Mouse (Mus musculus): Measurements from ENCODE around the gene Kcnn4.

The Kcnn4 gene

GRCm38 (mm10) chr7:24369731-24370541, at the start of gene Kcnn4:
TSS of gene Kcnn4 (plus strand) at chr7:24370263.
- no peak for DNase-seq (ENCODE audit: low spot score in 2 of 2)

- no peak for DNase-seq (ENCODE audit: low spot score in 2 of 2)
Observed at GRCm38 (mm10) chr7:24322593-24322992, 47.5 kb upstream of the Kcnn4 start.

DNA sequence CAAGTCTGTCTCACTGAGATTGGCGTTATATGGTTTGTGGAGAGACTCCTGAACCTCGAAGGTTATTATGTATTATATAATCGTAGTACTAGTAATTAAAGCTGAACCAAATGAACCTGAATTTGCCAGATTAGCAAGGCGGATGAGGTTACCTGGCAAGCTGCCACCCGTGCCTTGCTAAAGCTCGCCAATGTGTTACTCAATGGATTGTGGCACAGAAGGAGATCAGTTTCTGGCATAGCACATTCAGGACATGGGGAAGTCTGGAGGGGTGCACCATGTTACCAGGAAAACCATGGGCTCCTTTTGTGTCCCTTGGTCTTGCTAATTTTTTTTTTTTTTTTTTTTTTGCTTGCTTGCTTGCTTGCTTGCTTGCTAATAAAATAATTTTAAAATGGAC, 44.9 kb upstream of the Kcnn4 start:
- DNase-seq (ENCODE audit: low spot score in 2 of 2), result peak; percentile 59 to 62

- DNase-seq (ENCODE audit: low spot score in 2 of 2), result peak; percentile 74 to 75
Observed at GRCm38 (mm10) chr7:24325675-24326128, 44.4 kb upstream of the Kcnn4 start.

- DNase-seq (ENCODE audit: low spot score in 2 of 2), result peak; percentile 40 to 55
Observed at GRCm38 (mm10) chr7:24326273-24327135, 43.6 kb upstream of the Kcnn4 start.

GRCm38 (mm10) chr7:24327281-24327975, 42.6 kb upstream of the Kcnn4 start:
- DNase-seq (ENCODE audit: low spot score in 2 of 2), result no peak

DNA sequence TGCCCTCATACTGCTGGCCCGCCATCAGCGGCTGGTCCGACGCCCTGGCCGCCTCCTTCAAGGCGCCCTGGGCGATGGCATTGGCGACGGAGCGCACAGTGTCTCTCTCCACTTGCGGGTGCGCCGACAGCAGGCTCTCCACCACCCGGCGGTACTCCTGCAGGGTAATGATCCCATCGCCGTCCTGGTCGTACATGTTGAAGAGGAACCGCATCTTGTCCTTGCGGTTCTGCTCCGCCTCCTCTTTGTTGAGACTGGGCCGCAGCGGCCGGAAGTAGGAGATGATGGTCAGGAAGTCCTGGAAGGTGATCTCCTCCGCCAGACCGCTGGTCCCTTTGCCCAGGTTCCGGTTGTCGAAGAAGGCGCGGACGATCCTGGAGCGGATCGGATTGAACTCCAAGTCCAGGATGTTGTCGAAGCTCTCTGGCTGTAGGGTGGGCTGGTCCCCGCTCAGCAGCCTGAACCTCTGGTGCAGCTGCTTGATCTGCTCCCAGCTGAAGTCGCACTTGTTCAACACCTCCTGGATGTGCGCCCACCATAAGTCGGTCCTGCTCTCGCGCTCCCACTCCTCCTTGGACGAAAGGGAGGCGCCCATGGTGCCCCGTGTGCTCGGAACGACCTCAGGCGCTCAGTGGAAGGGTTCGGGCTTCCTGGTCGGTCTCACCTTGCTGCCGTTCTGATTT, 36.6 kb upstream of the Kcnn4 start, which contains the start of gene Tescl:
Gene Tescl, minus strand, starts transcription at position 633 of the 683 bp plus-strand sequence.
- no peak for DNase-seq (ENCODE audit: low spot score in 2 of 2)

DNA sequence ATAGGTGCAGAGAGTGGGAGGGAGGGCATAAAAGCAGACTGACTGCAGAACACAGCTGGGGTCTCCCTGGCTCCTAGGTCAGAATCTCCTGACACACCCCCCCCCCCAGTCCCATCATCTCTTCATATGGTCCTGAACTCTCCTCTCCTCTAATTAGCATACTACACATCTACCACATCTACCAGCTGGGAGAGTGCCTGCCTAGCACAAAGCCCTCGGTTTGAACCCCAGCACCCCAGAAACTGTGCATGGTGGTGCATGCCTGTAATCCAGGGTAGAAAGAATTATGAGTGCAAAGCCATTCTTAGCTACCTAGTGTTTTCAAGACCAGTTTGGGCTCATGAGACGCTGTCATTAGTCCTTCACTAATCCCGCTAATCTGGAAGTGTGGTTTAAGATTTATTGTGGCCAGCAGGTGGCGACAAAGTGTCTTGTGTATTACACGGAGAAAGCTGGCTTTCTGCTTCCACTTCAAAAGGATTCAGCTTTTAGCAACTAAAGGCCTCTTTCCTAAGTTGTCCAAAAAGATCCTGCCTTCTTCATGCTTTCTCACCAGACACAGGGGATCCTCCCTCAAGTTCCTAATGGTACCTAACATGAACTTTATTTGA, 34.3 kb upstream of the Kcnn4 start:
- DNase-seq (ENCODE audit: low spot score in 2 of 2), result peak; percentile 83 to 86

DNA sequence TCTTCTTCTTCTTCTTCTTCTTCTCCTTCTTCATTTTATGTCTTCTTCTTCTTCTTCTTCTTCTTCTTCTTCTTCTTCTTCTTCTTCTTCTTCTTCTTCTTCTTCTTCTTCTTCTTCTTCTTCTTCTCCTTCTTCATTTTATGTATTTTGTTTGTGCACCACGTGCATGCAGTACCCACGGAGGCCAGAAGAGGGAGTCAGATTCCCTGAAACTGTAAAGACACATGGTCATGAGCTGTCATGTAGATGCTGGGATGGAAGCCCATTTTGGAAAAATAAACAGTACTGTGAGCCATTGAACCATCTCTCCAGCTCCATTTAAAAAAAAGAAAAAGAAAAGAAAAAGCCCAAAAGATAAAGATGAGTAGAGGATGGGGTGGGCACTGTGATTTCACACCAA, 31.8 kb upstream of the Kcnn4 start:
- DNase-seq (ENCODE audit: low spot score in 2 of 2), result no peak

DNA sequence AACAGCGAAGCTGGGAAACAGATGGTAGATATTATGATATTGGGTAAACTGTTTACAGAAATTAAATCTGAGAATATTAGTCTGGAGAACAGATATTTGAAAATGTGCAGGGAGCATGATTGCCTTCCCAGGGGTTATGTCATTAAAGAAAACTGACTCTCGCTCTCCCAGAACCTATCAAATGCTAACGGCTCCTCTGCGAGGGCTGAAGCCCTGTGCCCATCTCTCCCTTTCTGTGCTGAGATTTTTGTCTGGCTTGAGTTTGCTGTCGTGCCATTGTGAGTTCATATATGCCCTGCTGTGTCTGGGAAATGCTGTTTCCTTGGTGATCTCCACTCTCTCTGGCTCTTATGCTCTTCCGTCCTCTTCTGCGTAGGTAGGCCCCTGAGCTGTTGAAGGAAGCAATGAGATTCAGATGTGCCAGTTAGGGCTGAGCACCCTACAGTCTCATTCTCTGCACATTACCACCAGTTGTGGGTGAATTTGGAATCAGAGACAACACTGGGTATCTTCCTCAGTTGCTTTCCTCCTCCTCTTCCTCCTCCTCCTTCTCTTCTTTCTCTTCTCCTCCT, 26.3 kb upstream of the Kcnn4 start:
- no peak for DNase-seq (ENCODE audit: low spot score in 2 of 2)

DNA sequence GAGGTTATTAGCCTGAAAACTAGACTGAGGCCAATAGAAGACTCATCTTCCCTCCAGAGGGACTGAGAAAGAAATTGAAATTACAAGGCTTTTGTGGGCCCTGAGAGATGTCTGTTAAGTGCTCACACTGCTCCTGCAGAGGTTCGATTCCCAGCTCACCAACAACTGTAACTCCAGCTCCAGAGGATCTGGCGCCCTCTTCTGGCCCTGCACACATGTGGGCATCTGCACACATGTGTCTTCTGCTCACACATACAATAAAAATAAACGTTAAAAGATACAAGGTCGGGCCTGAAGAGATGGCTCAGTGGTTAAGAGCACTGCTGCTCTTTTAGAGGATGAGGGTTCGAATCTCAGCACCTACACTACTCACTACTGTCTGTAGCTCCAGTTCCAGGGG, 23.6 kb upstream of the Kcnn4 start:
- DNase-seq (ENCODE audit: low spot score in 2 of 2), result no peak

DNA sequence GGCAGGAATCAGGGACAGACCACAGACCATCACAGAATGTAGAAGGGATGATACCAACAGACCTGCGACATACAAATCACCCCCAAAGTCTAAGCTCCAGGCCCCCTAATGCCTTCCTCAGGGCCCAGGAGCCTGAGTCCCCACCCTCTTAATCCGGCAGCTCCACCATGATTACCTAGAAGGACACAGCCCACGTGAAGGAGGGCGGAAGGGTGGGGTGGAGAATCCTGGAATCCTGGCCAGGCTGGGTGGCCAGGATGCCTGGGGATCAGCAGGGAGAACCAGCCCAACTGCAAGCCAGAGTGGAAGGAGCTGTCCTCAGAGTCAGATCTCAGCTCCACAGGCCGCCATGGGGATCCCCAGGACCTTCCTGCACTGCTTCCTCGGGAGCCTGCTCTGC, 21.2 kb upstream of the Kcnn4 start, which contains the start of gene Lypd5:
Gene Lypd5, plus strand, starts transcription at position 301 of the 400 bp plus-strand sequence.
- DNase-seq (ENCODE audit: low spot score in 2 of 2), result no peak

DNA sequence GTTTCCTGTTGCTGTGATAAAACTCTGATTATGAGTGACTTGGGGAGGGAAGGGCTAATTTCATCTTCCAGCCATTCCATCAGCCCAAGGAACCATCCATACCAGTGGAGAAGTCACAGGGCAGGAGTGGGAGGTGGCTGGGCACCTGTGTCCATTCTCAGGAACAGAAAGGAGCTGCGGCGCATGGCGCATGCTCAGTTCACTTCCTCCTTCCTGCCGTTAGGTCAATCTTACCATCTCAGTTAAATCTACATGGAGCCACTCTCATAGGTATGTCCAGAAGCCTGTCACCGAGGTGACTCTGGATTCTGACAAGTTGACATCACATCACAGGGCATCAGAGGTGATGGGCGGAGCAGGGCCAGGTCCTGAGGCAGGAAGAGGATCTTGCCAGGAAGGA, 14.4 kb upstream of the Kcnn4 start:
- no peak for DNase-seq (ENCODE audit: low spot score in 2 of 2)

GRCm38 (mm10) chr7:24356081-24356480, 14.0 kb upstream of the Kcnn4 start:
- DNase-seq (ENCODE audit: low spot score in 2 of 2), result no peak

- no peak for DNase-seq (ENCODE audit: low spot score in 2 of 2)
Observed at GRCm38 (mm10) chr7:24357899-24358298, 12.2 kb upstream of the Kcnn4 start.

DNA sequence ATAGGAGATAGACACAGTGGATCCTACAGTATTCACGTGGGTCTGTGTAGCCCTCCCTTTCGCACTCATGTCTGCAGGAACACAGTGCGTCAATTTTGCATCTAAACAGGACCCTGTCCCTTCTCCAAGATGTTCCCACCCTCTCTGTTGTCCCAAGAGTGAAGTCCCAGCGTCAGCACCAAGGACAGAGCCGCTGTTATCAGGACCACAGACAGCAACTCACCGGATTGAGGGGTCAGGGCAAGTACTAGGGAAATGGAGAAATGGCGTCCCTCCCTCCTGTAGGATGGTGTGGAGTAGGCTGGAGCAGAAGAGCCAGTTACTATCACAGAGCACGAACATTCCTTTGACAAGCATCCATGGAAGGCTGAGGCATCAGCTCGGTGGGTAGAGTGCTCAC, 10.8 kb upstream of the Kcnn4 start:
- no peak for DNase-seq (ENCODE audit: low spot score in 2 of 2)

- DNase-seq (ENCODE audit: low spot score in 2 of 2), result no peak
Observed at GRCm38 (mm10) chr7:24361001-24361400, 9.1 kb upstream of the Kcnn4 start.

- DNase-seq (ENCODE audit: low spot score in 2 of 2), result peak in 1 of 2 experiments; percentile 62
Observed at GRCm38 (mm10) chr7:24363228-24363627, 6.8 kb upstream of the Kcnn4 start.

DNA sequence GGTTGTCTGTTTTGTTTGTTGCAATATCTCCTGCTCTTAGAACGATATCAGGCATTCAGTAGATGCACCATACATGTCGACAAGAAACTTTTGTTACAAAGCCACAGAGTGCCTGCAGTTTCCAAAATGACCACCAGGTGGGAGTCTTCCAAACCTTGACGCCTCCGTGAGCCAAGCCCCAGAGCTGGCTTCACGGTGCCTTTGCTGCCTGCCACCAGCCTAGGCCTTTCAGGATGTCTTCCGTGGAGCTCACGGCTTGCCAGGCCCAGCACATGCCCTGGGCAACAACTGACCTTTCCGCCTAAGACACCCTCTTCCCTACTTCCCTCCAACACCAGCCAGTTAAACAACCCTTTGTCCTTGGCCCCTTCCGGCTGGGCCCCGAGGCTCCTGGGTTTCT, 5.2 kb upstream of the Kcnn4 start:
- peak; percentile 86 to 91 for DNase-seq (ENCODE audit: low spot score in 2 of 2)

- no peak for DNase-seq (ENCODE audit: low spot score in 2 of 2)
Observed at GRCm38 (mm10) chr7:24365258-24366014, 4.6 kb upstream of the Kcnn4 start.

Data from right cerebral cortex, postnatal 10 days (tissue).